Mouse (Mus musculus): ENCODE measurements around the gene Gm13757.
"Not testable (repeated sequence)": the region's sequence is repeated elsewhere in the genome, so short reads cannot be mapped to it uniquely, and the experiment has no call there.

Gm13757 gene

DNA sequence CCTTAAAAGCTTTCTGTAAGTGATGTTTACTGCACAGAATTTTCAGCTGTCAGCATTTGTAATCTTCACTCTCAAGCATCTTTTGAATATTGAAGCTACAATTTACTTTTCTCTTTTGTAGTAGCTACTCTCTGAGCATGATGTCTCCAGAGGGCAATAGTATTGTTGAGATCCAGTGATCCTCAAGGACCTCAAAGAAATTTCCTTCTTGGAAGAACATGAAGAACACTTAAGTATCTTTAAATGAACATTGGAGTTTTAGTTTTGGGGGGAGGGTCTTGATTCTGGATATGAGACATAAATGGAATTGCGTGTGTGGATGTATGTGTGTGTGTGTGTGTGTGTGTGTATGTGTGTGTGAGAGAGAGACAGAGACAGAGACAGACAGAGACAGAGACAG, at the start of gene Gm13757:
Gm13757 (minus strand) TSS at position 101 of the 400 bp plus-strand sequence.
- no peak for DNase-seq (ENCODE audit: low read depth)

DNA sequence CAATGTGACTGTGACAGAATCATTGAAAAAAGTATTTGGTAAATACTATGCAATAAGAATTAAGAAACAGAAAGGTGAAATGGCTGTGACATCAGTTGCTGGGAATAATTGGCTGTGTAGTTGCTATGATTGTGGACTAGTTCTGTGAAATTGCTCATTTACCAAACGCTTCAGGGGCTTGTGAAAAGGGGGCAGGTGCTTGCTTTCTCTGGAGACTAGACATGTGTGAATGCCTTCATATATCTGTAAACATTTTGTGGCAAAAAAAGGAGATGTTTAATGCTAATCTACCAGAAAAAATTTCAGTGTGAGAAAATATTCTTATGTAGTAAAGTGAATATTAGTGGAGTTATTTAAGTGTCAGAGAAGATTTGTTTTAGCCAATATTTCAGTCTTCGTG, 44.1 kb upstream of the Gm13757 start, which contains the start of gene Olfr1185-ps1:
Olfr1185-ps1 (plus strand) TSS at position 301 of the 400 bp plus-strand sequence.
- no peak for DNase-seq (ENCODE audit: low read depth)

DNA sequence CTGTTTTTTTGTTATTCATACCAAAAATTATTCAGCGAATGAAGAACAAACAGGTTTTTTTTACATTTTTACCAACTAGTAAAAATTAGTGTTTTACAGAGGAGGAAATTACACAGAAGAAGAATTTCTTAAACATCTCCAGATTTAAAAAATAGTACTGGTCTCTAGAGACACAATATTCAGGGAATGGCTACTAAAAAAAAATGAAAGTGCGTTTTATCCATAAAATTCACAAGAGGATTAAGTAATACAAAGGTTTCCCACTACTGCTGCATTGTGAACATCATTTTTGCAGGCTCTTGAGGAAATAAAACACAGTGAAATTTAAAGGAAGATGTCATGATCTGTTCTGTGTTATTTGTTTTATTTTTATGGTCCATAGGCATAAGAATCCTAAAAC, 34.4 kb upstream of the Gm13757 start, which contains the start of gene Olfr1184:
Olfr1184 (plus strand) TSS at position 301 of the 400 bp plus-strand sequence.
- no peak for DNase-seq (ENCODE audit: low read depth)

DNA sequence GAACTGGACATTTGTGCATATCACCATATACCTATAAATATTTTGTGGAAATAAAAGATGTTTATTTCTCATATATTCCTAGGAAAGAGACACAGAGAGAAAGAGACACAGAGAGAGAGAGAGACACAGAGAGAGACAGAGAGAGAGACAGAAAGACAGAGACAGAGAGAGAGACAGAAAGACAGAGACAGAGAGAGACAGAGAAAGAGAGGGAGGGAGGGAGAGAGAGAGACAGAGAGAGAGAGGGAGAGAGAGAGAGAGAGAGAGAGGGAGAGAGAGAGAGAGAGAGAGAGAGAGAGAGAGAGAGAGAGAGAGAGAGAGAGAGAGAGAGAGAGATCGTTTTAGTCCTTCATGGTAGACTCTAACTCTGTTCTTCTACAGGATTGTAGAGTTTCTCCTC, 5.6 kb upstream of the Gm13757 start, which contains the start of gene Olfr1183:
Olfr1183 (plus strand) TSS at position 301 of the 400 bp plus-strand sequence.
- DNase-seq (ENCODE audit: low read depth) = not testable (repeated sequence)

DNA sequence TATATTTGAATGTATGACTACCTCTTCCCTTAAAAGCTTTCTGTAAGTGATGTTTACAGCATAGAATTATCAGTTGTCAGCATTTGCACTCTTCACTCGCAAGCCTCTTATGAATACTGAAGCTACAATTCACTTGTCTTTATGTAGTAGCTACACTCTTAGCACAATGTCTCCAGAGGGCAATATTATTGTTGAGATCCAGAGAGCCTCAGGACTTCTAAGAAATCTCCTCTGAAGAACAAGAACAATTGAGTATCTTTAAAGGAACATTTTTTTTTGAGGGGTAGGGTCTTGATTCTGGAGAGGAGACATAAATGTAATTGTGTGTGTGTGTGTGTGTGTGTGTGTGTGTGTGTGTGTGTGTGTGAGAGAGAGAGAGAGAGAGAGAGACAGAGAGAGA, 22.9 kb downstream of the Gm13757 start, which contains the start of gene Olfr1181:
Olfr1181 (minus strand) TSS at position 101 of the 400 bp plus-strand sequence.
- no peak for DNase-seq (ENCODE audit: low read depth)

DNA sequence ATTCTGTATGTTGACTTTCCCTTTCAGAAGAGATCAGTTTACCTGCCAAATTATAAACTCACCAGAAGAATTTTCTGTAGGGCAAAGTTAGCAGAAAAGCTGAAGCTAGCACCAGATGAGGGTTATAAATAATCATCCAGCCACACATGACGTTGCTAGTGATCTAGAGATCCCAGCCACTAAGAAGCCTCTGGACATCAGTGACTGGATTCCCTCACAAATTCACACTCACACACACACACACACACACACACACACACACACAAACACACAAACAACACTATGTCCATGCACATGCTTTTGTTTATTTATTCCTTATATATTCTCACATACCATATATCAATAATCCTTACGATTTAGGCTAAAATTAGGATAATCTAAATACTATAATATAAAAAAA, 29.9 kb downstream of the Gm13757 start, which contains the start of gene Olfr1180:
Olfr1180 (minus strand) TSS at position 101 of the 400 bp plus-strand sequence.
- DNase-seq (ENCODE audit: low read depth) = no peak

DNA sequence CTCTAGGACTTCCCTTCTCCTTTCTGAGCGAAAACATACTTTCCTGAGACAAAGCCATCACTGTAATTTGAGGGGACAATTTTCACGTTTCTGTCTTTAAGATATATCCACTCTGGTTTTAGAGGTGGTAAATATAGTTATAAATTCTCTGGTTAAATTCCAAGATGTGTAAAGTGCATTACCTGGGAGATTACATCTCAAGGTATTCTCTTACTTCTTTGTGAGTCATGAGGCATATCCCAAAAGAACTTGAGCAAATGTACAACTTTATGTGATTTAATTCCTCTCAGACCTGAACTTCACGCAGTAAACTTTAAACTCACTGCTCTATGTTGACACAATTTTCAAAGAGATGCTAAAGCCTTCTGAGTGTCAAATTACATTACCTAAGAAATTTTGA, 42.6 kb downstream of the Gm13757 start, which contains the start of gene Olfr1179:
Olfr1179 (minus strand) TSS at position 101 of the 400 bp plus-strand sequence.
- DNase-seq (ENCODE audit: low read depth) = no peak

Measured in c-Kit-positive CD71-negative TER-119-negative erythroid progenitor cells, embryonic 14.5 days (primary cell).